Mouse (Mus musculus): ENCODE data around the gene Gm8994.
"Not testable (repeated sequence)": the region's sequence is repeated elsewhere in the genome, so short reads cannot be mapped to it uniquely, and the experiment has no call there.

- TF ChIP-seq CTCF (IDR thresholded peaks at IDR 0.05; ENCODE audit: low read depth, low read length); POLR2A (IDR thresholded peaks at IDR 0.05; ENCODE audit: extremely low read depth, insufficient read depth, low read length): not testable (repeated sequence)
These were observed 1.1 kb downstream of the Gm8994 start for GRCm38 (mm10) chr6:136328416-136328815.
